Mouse (Mus musculus) lung, embryonic 14.5 days (tissue): ENCODE measurements around the gene Zdhhc19. TPM values are rescaled to one million over a fixed set of nuclear protein-coding genes. Genes with fewer than 3 reads are reported as not detected.

Source experiments
- ATAC-seq: fragments of 200-750 bp; cut with Nextera tagmentation; 2 replicates; pipeline ENCODE4 v1.8.0; 2017; ENCODE audit warnings: mild to moderate bottlenecking, moderate TSS enrichment, moderate library complexity; ENCODE audit not compliant: insufficient read depth
- DNase-seq: peaks from one replicate; pipeline ENCODE4 v3.0.0-alpha.2; 2015
- H3K27ac ChIP-seq: fragments of 300-500 bp; sonication (generic); 2 replicates; pipeline ENCODE4 v1.5.1; 2014; ENCODE audit warnings: low read depth, mild to moderate bottlenecking, moderate library complexity
- H3K27me3 ChIP-seq: fragments of 300-500 bp; sonication (generic); 2 replicates; pipeline ENCODE4 v1.6.1; 2014; ENCODE audit warnings: low read length, control low read depth; ENCODE audit not compliant: insufficient read depth
- H3K36me3 ChIP-seq: fragments of 300-500 bp; sonication (generic); 2 replicates; pipeline ENCODE4 v1.6.1; 2014; ENCODE audit warnings: control low read depth; ENCODE audit not compliant: insufficient read depth
- H3K4me1 ChIP-seq: fragments of 300-500 bp; sonication (generic); 2 replicates; pipeline ENCODE4 v1.6.1; 2014; ENCODE audit warnings: antibody characterized with exemption, control low read depth; ENCODE audit not compliant: insufficient read depth
- H3K4me2 ChIP-seq: fragments of 300-500 bp; sonication (generic); 2 replicates; pipeline ENCODE4 v1.6.1; 2014; ENCODE audit warnings: mild to moderate bottlenecking
- H3K4me3 ChIP-seq: fragments of 300-500 bp; sonication (generic); 2 replicates; pipeline ENCODE4 v1.5.1; 2014; ENCODE audit warnings: low read depth, low read length
- H3K9ac ChIP-seq: fragments of 300-500 bp; sonication (generic); 2 replicates; pipeline ENCODE4 v1.6.1; 2014
- H3K9me3 ChIP-seq: fragments of 300-500 bp; sonication (generic); 2 replicates; pipeline ENCODE4 v1.6.1; 2016; ENCODE audit warnings: low read depth, low read length, control low read depth
- CTCF ChIP-seq: IDR thresholded peaks from 2 replicates; pipeline ENCODE4 v1.5.1; 2016; ENCODE audit warnings: antibody characterized with exemption, low read depth
- WGBS: fragments of 180-500 bp; shearing (Covaris S2); extraction: QIAGEN DNeasy Blood & Tissue Kit; methylation state at CpG from one replicate; pipeline ENCODE4 v1.1.7; 2014; 5-methylcytosine and 5-hydroxymethylcytosine counted together
- polyA plus RNA-seq: library from polyadenylated mRNA; unstranded; fragments of >200 nt; fragmentation: Nextera tagmentation; extraction: Ambion mirVana; gene quantifications from 2 replicates; pipeline ENCODE4 v1.2.1, GENCODE M21; 2014

Gene Zdhhc19
- polyA plus RNA-seq, 1 experiment from 2014 or later: not detected

GRCm38 (mm10) chr16:32513948-32514347 lies 17.9 kb downstream of the Zdhhc19 start:
- no peak overlapping the region for H3K9ac ChIP-seq
- no peak for TF ChIP-seq CTCF
- H3K4me1 ChIP-seq: peaks cover 23% of the 10 kb centered on the region
- no peaks in the 10 kb centered on the region for H3K36me3 ChIP-seq
- H3K9me3 ChIP-seq: no peaks in the 10 kb centered on the region
- WGBS: 93% methylated on average over 6 of the region's 6 CpGs
- H3K4me3 ChIP-seq: no peak overlapping the region
- no peak overlapping the region for H3K4me2 ChIP-seq
- no peak overlapping the region for H3K27ac ChIP-seq
- DNase-seq (no peak), ATAC-seq (no peak)
- no peaks in the 10 kb centered on the region for H3K27me3 ChIP-seq

DNA sequence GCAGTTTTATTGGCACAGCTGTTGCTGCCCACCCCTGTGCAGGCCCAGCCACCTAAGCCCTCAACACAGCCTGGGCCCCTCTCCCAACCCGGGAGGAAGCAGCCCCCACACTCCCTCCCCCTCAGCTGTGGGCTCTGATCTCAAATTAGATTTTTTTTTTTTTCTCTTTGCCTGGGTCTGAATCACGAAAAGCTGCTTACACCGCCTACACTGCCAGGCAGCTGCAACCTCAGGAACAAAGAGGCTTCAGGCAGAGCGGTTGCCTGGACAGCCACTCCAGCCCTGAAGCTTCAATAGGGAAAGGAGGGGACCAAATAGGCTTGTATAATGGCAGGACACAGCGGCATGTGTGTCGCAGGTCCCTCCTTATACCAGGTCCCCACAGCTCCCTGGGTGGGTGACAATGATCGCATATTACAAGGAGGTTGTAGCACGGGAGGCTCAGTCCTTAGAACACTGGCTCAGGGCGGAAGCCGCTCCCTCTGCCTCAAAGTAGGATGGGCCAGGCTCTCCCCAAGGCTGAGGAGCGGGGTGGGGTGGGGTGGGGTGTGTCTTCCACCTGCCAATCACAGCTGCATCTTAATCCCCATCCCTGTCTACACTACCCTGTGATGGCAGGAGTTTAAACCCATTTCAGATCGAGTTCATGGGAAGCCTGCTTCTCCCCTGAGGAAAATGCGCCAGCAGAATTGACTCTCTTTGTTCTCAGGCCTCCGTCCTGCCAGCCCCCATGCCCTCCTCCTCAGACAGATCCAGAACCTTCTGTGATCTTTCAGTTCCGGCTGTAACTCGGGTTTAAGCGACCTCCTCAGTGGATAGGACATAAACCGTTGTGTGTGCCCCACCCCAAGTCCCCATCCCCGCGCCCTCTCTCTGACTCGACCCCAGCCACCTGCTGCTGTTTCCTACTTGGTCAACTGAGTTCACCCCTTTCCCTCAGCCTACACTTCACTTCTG lies 20.2 kb downstream of the Zdhhc19 start:
- H3K9me3 ChIP-seq: no peaks in the 10 kb centered on the region
- H3K27ac ChIP-seq: peak overlapping the region; percentile 42
- H3K27me3 ChIP-seq: no peaks in the 10 kb centered on the region
- peak overlapping the region; percentile 33; the same call in 1 of the 2 replicates for H3K9ac ChIP-seq
- DNase-seq (peak; percentile 40), ATAC-seq (peak; percentile 78)
- H3K4me1 ChIP-seq: peaks cover 6% of the 10 kb centered on the region; the same call in 1 of the 2 replicates
- H3K36me3 ChIP-seq: no peaks in the 10 kb centered on the region
- H3K4me2 ChIP-seq: peak overlapping the region; percentile 46
- 25% methylated on average over 21 of the region's 21 CpGs for WGBS
- no peak for TF ChIP-seq CTCF
- H3K4me3 ChIP-seq: no peak overlapping the region

DNA sequence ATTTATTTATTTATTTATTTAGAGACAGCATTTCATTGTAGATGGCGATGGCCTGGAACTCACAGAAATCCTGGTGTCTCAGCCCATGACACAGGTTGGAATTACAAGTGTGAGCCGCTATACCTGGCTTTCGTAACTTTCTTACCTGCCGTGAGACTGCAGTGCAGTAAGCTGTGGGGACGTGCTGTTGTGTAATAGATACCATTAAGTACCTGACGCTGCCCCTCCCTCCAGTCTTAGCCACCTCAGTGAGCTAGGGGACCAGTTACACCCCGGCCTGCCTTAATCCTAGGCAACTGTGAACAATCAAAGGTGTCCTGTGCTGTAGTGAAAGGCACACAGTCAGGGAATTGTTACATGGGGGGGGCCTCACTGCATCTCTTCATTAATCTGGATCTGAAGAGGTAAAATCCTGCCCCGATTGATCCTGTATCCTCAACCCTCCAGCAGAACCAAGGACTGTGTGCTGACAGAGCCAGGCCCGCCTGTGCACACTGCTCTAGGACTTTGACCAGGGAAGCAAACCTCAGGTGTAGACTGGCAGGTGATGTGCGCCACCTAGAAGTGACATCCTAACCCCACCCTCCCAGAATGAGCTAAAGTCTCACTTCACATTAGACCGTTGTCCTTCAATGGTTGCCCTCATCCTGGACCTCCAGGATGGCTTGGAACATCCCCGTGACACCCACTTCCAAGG lies 21.9 kb downstream of the Zdhhc19 start:
- no peaks in the 10 kb centered on the region for H3K9me3 ChIP-seq
- H3K36me3 ChIP-seq: no peaks in the 10 kb centered on the region
- H3K4me2 ChIP-seq: no peak overlapping the region
- no peak overlapping the region for H3K4me3 ChIP-seq
- 84% methylated on average over 12 of the region's 12 CpGs for WGBS
- no peak for TF ChIP-seq CTCF
- ATAC-seq (no peak), DNase-seq (no peak)
- no peak overlapping the region for H3K9ac ChIP-seq
- H3K4me1 ChIP-seq: peaks cover 1% of the 10 kb centered on the region; the same call in 1 of the 2 replicates
- no peaks in the 10 kb centered on the region for H3K27me3 ChIP-seq
- H3K27ac ChIP-seq: no peak overlapping the region

GRCm38 (mm10) chr16:32519656-32520371 lies 23.7 kb downstream of the Zdhhc19 start:
- no peak for DNase-seq
- 69% methylated on average over 15 of the region's 15 CpGs for WGBS
- H3K27ac ChIP-seq: no peak overlapping the region

GRCm38 (mm10) chr16:32520372-32520748 lies 24.3 kb downstream of the Zdhhc19 start:
- H3K9ac ChIP-seq: no peak overlapping the region
- H3K27me3 ChIP-seq: no peaks in the 10 kb centered on the region
- WGBS: 40% methylated on average over 9 of the region's 9 CpGs
- H3K9me3 ChIP-seq: no peaks in the 10 kb centered on the region
- no peak for ATAC-seq
- H3K36me3 ChIP-seq: no peaks in the 10 kb centered on the region
- peak; percentile 34 for DNase-seq
- no peak for TF ChIP-seq CTCF
- no peak overlapping the region for H3K4me2 ChIP-seq
- no peak overlapping the region for H3K4me3 ChIP-seq
- H3K27ac ChIP-seq: no peak overlapping the region
- no peaks in the 10 kb centered on the region for H3K4me1 ChIP-seq

More at GRCm38 (mm10) chr16:32519656-32520371, 23.7 kb downstream of the Zdhhc19 start:
- no peak for TF ChIP-seq CTCF
- Histone ChIP-seq H3K36me3 (no peaks in the 10 kb centered on the region), H3K9ac (no peak overlapping the region), H3K4me1 (no peaks in the 10 kb centered on the region), H3K4me3 (no peak overlapping the region), H3K9me3 (no peaks in the 10 kb centered on the region), H3K4me2 (no peak overlapping the region), H3K27me3 (no peaks in the 10 kb centered on the region)
- ATAC-seq: no peak

GRCm38 (mm10) chr16:32522578-32523194 lies 26.6 kb downstream of the Zdhhc19 start:
- H3K27ac ChIP-seq: peak overlapping the region; percentile 36; the same call in 1 of the 2 replicates
- TF ChIP-seq CTCF: no peak
- no peak overlapping the region for H3K9ac ChIP-seq
- H3K4me2 ChIP-seq: no peak overlapping the region
- H3K4me1 ChIP-seq: no peaks in the 10 kb centered on the region
- no peak overlapping the region for H3K4me3 ChIP-seq
- DNase-seq: no peak
- no peak for ATAC-seq
- no peaks in the 10 kb centered on the region for H3K36me3 ChIP-seq
- H3K9me3 ChIP-seq: no peaks in the 10 kb centered on the region
- no peaks in the 10 kb centered on the region for H3K27me3 ChIP-seq
- WGBS: 59% methylated on average over 6 of the region's 6 CpGs
